Mouse (Mus musculus): ENCODE data around the gene Pced1a.

The Pced1a gene

GRCm38 (mm10) chr2:130424126-130424853 is at the start of gene Pced1a, which contains the start of gene Vps16:
Gene Pced1a (minus strand): TSS chr2:130424701.
Gene Vps16 (plus strand): TSS chr2:130424339.
- in situ Hi-C loops (cut with MboI, MseI), result loop anchor here (5.0 to 10.0 kb wide), 2 partner anchors 142 to 249 kb away; partner anchors contain the start of genes Idh3b and Snrpb

GRCm38 (mm10) chr2:130472908-130473510 is 48.5 kb upstream of the Pced1a start:
- in situ Hi-C loops (cut with MboI, MseI), result no loop called here

GRCm38 (mm10) chr2:130469935-130470334 is 45.4 kb upstream of the Pced1a start:
- in situ Hi-C loops (cut with MboI, MseI), result no loop called here

- in situ Hi-C loops (cut with MboI, MseI), result no loop called here
Measured at GRCm38 (mm10) chr2:130469366-130469765, 44.9 kb upstream of the Pced1a start.

DNA sequence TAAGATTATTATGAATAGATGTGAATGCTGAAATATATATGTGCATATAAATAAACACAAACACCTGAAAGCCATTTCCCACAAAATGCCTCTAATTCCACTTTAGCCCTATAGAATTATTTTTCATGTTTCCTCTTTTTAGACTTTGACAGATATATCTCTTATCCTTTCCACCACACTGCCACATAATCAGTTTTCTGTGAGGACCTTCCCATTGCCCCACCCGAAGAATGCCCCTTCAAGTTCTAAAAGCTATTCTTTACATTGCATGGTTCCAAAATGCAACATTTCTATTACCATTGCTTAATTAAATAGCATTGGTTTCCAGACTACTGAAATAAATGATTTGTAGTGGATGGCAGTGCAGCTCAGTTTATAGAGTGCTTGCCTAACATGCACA is 41.9 kb upstream of the Pced1a start:
- in situ Hi-C loops (cut with MboI, MseI), result no loop called here

GRCm38 (mm10) chr2:130461287-130462071 is 37.0 kb upstream of the Pced1a start:
- in situ Hi-C loops (cut with MboI, MseI), result no loop called here

- in situ Hi-C loops (cut with MboI, MseI), result no loop called here
Measured at GRCm38 (mm10) chr2:130459576-130459975, 35.1 kb upstream of the Pced1a start.

- in situ Hi-C loops (cut with MboI, MseI), result no loop called here
Measured at GRCm38 (mm10) chr2:130457871-130458270, 33.4 kb upstream of the Pced1a start.

GRCm38 (mm10) chr2:130454748-130455370 is 30.4 kb upstream of the Pced1a start:
- in situ Hi-C loops (cut with MboI, MseI), result no loop called here

DNA sequence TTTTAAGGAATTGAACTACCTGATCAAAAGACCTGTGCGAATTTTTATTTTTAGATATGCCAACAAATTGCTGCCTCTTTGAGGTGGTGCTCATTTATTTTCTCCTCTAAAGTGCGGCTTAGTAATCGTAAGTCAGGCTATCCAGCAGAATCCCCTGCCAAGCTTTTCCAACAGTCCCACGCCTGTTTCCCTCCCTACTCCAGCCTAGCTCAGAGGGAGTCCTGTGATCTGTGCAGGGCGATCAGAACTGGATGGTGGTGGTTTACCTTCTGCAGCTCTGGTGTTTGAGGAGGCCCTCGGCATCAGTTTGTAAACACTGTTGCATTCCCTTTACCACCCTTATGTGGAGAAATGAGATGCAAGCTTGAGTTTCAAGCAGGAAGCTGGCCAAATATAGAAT is 28.9 kb upstream of the Pced1a start:
- in situ Hi-C loops (cut with MboI, MseI), result no loop called here

DNA sequence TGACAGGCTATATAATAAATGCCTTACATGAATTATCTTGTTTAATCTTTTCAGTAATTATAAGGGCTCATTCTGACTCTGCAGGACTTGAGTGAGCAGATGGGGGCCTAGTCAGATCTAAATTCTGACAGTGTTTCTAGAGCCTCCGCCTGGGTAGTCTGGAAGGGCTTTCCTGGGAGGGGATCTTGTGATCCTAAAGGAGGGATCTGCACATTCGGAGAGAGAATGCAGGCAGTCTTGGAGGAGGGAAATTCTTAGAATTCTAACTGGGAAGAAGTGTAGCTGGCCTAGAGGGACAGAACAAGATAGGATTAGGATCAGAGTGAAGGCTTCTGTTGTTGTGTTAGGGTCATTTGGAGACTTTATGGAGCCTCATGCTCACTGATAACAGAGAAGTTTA is 27.8 kb upstream of the Pced1a start:
- in situ Hi-C loops (cut with MboI, MseI), result no loop called here

DNA sequence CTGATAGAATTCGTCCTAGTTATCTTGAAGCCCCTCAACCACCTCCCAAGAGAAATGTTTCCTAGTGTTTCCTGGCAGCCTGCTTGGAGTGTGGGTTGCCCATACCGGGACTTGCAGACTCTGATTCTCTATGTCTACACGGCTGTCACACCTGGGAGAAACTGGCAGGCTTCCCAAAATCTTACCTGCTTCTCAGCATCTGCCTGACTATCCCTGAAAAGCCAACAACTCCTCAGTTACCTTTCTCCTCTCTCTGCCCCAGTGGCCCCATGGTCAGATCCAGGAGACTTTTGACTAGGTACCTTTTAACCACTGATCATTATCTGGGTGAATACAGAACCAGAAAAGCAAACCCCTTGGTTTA is 27.2 kb upstream of the Pced1a start:
- in situ Hi-C loops (cut with MboI, MseI), result no loop called here

DNA sequence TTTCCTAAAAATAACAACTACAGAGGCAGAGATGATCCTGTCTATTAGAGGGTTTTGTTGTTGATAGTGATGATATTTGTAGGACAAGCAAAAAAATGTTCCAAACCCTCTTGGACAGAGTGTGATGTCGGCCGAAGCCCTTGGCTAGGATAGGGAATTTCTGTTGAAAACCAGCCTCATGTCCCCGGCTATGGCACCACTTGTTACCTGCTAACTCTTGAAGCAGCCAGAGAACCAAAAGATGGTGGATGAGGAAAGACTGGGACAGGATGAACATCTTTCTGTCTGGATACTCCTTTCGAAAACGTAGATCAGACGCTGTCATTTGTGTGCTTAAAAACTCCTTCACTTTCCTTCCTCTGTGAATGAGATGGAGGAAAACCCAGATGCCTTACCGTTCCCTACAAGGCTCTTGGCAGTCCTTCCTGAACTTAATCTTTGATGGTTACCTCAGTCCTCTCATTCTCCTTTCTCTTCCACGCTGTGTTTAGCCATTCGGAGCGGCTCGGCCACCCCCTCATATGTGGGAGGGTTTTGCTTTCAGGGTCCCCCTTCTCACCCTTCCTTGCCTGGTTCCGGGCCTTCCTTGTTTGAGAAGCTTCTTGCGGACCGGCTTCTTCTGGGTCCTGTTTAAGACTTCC is 26.7 kb upstream of the Pced1a start:
- in situ Hi-C loops (cut with MboI, MseI), result no loop called here

DNA sequence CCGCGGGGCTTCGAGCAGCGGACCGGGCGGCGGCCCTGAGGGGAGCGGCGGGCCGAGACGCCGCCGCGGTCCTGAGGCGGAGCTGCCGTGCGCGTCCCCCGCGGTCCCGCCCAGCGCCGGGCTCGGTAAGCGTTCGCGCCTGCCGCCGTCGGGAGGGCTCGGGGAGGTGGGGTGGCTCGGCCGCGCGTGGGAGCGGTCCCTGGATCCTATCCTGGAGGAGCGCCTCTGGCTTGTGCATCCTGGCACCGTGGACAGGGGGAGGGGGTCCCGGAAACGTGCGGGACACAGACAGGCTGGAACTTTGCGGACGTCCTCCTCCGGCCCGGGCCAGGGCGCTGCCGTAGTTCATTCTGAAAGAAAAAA is 25.9 kb upstream of the Pced1a start:
- in situ Hi-C loops (cut with MboI, MseI), result no loop called here

DNA sequence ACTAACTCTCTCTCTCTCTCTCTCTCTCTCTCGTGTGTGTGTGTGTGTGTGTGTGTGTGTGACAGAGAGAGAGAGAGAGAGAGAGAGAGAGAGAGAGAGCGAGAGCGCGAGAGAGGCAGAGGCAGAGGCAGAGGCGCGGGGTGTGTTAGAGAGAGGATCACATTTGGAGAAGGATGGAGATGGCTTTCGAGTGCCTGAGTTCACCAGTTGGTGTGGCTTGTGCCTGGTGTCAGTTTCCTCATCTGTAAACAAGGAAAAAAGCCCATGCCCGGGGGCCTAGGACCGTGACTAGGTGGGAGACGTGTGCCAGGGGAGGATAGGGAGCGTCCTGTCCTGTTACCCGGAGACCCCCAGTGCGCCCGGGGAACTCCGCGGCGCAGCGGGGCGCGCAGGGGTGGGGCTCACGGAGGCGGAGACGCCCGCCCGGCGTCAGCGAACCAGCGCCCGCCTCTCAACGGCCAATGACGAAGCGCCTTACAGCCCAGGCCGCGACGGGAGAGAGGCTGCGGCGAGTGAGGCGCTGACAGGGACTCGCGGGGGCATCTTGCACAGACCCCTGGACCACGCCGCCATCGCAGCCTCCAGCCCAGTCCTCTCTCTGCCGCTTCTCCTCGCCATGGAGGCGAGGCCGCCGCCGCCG is 25.4 kb upstream of the Pced1a start, which contains the start of gene Ptpra:
Gene Ptpra (plus strand): TSS at position 485 of the 640 bp plus-strand sequence.
- in situ Hi-C loops (cut with MboI, MseI), result no loop called here

DNA sequence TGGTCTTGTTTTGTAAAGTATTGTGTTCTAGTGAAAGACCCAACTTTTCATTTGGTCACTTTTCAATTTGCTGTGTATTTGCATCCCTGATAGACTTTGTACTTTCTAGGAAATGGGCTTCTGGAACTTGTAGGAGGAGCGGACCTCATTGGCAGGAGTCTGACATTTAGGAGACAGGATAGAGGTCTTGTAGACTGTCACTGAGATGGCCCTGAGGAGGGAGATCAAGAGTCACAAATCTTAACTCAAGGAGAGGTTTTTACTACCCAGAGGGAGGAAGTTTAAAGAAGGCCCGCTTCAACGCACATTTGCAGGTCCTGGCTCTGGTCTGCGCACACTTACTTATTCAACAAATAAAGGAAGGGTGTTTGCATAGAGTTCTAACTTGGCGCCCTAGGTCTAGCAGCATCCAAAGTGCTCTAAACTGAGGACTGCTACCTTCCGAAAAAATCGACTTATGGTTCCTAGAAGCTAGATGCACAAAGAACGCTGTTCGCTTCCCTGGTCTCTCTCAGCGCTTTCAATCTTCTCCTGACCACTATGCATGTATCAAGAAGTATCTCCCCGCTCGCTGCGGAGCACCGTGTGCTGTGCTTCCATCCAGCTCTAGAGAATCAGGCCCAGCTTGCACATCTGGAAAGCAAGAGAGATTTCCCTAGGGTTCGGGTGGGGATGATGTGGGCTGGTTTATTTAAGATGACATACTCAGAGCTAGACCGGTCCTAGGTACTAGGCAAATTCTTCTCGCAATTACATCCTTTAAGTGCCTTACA is 24.7 kb upstream of the Pced1a start:
- in situ Hi-C loops (cut with MboI, MseI), result no loop called here

GRCm38 (mm10) chr2:130448449-130448848 is 23.9 kb upstream of the Pced1a start:
- in situ Hi-C loops (cut with MboI, MseI), result no loop called here

- in situ Hi-C loops (cut with MboI, MseI), result no loop called here
Measured at GRCm38 (mm10) chr2:130442162-130442561, 17.7 kb upstream of the Pced1a start.

GRCm38 (mm10) chr2:130439840-130440480 is 15.5 kb upstream of the Pced1a start:
- in situ Hi-C loops (cut with MboI, MseI), result no loop called here

DNA sequence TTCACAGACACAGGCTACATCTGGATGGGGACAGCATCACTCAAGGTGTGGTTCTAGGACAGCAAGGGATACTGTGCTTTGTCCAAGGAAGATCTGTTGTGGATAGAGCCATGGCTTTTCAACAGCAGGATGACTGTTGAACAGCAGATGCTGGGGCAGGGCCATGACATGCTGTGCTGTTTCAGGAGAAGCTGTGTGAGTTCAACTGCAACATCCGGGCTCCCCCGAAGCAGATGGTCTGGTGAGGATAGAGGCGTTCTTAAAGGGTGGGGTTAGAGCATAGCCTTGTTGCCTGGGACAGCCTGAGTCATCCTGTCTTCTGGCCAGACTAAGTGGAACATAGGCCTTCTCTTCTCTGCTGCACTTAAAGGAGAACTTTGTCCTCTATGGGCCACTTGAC is 14.4 kb upstream of the Pced1a start:
- in situ Hi-C loops (cut with MboI, MseI), result no loop called here
